ENCODE assay signal across 9 mouse cellular contexts in the genomic region with DNA sequence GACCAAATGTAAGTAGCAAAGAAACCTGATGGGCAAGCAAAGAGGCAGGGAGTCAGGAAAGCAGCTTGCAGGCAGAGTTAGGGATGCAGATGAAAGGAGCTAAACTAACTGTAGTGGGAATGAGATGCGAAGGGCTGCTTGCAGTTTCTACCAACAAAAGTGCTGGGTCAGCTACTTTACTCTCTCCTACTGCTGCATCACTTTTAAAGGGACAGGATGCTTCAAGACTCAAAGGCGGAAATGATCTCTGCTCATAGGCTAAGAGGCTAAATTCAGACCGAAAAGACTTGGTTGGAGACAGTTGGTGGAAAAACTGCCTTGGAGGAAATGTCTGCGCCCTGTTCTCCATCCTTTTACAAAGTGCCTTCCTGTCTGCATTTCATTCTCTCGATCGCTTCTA. TPM values are rescaled to one million over a fixed set of nuclear protein-coding genes. Genes with fewer than 3 reads are reported as not detected.
DNase-seq lines count a peak whose midpoint lies in the region; ATAC-seq and TF ChIP-seq lines count a peak whose summit lies in the region.
"Had no signal": no experiment of that assay in that cellular context is flagged by ENCODE, and none has a peak within 500 bp of the region (broad histone marks: within the 10 kb centered on the region; RNA-seq: fewer than 3 reads in every experiment).

No protein-coding gene starts in this region.

- ATAC-seq in heart, embryonic 12.5 days (ENCODE audit: insufficient number of reproducible peaks, low FRiP score): no peak
- ATAC-seq in hindbrain, embryonic 16.5 days: no peak
- no peak for ATAC-seq in midbrain, embryonic 16.5 days
- no peak for ATAC-seq in megakaryocyte-erythroid progenitor cell, adult 5-6 weeks (replicated peaks; ENCODE audit: low FRiP score, low TSS enrichment, poor library complexity, severe bottlenecking)

- DNase-seq in heart, postnatal 4 days: no peak
- peak; percentile 55 for DNase-seq in embryo, embryonic 10.5 days (ENCODE audit: low spot score)
- no peak for DNase-seq in right cerebral cortex, postnatal 4 days
- no peak for DNase-seq in thymus, adult 2 months

- no peak overlapping the region for H3K9ac ChIP-seq in heart, embryonic 12.5 days
- peak overlapping the region; percentile 71 for H3K9ac ChIP-seq in hindbrain, embryonic 16.5 days (ENCODE audit: low read depth, low read length)
- H3K9ac ChIP-seq in midbrain, embryonic 16.5 days (ENCODE audit: low read depth, low read length): peak overlapping the region; percentile 72

- peak overlapping the region; percentile 67 for H3K4me3 ChIP-seq in heart, embryonic 12.5 days
- H3K4me3 ChIP-seq in hindbrain, embryonic 16.5 days (ENCODE audit: low read length): peak overlapping the region; percentile 84
- H3K4me3 ChIP-seq in midbrain, embryonic 16.5 days (ENCODE audit: low read depth, low read length): peak overlapping the region; percentile 85
- H3K4me3 ChIP-seq in thymus, adult 2 months (ENCODE audit: control insufficient read depth, insufficient read depth, low read length): no peak overlapping the region

- peak overlapping the region; percentile 96 for H3K4me2 ChIP-seq in heart, embryonic 12.5 days
- peak overlapping the region; percentile 99 for H3K4me2 ChIP-seq in hindbrain, embryonic 16.5 days (ENCODE audit: low read length)
- H3K4me2 ChIP-seq in midbrain, embryonic 16.5 days (ENCODE audit: low read length): peak overlapping the region; percentile 99

- no peak overlapping the region for H3K27ac ChIP-seq in heart, embryonic 12.5 days (ENCODE audit: poor library complexity, severe bottlenecking)
- no peak overlapping the region for H3K27ac ChIP-seq in hindbrain, embryonic 16.5 days (ENCODE audit: low read depth, low read length)
- H3K27ac ChIP-seq in midbrain, embryonic 16.5 days (ENCODE audit: low read length): no peak overlapping the region
- H3K27ac ChIP-seq in thymus, adult 2 months (ENCODE audit: control insufficient read depth, insufficient read depth, low read length): no peak overlapping the region
- H3K27ac ChIP-seq: macrophage had no signal

- under 1% methylated on average over 6 of the region's 6 CpGs for WGBS in heart, embryonic 12.5 days
- WGBS in hindbrain, embryonic 16.5 days: 2% methylated on average over 6 of the region's 6 CpGs
- WGBS in midbrain, embryonic 16.5 days: 1% methylated on average over 6 of the region's 6 CpGs
- 4% methylated on average over 6 of the region's 6 CpGs for WGBS in thymus, adult 2 months

- H3K9me3 ChIP-seq in heart, embryonic 12.5 days (replicated peaks): no peaks in the 10 kb centered on the region
- H3K9me3 ChIP-seq in hindbrain, embryonic 16.5 days (ENCODE audit: control insufficient read depth, low read length): no peaks in the 10 kb centered on the region
- no peaks in the 10 kb centered on the region for H3K9me3 ChIP-seq in midbrain, embryonic 16.5 days (replicated peaks; ENCODE audit: control insufficient read depth, low read length, poor library complexity, severe bottlenecking)

- no peak for TF ChIP-seq POLR2A in thymus, adult 2 months (IDR thresholded peaks at IDR 0.05; ENCODE audit: control insufficient read depth, extremely low read depth, insufficient read depth, low read length, poor library complexity)

- H3K4me1 ChIP-seq in heart, embryonic 12.5 days (replicated peaks): peaks cover 7% of the 10 kb centered on the region
- peaks cover 29% of the 10 kb centered on the region for H3K4me1 ChIP-seq in hindbrain, embryonic 16.5 days (ENCODE audit: control insufficient read depth, insufficient read depth, low read depth, low read length)
- peaks cover 36% of the 10 kb centered on the region for H3K4me1 ChIP-seq in midbrain, embryonic 16.5 days (ENCODE audit: control insufficient read depth, insufficient read depth, low read length)
- H3K4me1 ChIP-seq in thymus, adult 2 months (replicated peaks; ENCODE audit: control insufficient read depth, insufficient read depth, low read length): peaks cover 6% of the 10 kb centered on the region

- H3K36me3 ChIP-seq in heart, embryonic 12.5 days: no peaks in the 10 kb centered on the region
- no peaks in the 10 kb centered on the region for H3K36me3 ChIP-seq in hindbrain, embryonic 16.5 days (ENCODE audit: control insufficient read depth, insufficient read depth, low read length)
- H3K36me3 ChIP-seq in midbrain, embryonic 16.5 days (ENCODE audit: control insufficient read depth, insufficient read depth, low read length): no peaks in the 10 kb centered on the region
- no peaks in the 10 kb centered on the region for H3K36me3 ChIP-seq in thymus, adult 2 months (ENCODE audit: control insufficient read depth, insufficient read depth, low read length)

- H3K27me3 ChIP-seq in heart, embryonic 12.5 days (replicated peaks): peaks cover 14% of the 10 kb centered on the region
- peaks cover 8% of the 10 kb centered on the region for H3K27me3 ChIP-seq in hindbrain, embryonic 16.5 days (replicated peaks; ENCODE audit: control insufficient read depth, insufficient read depth, low read length)
- no peaks in the 10 kb centered on the region; the same call in 1 of the 2 replicates for H3K27me3 ChIP-seq in midbrain, embryonic 16.5 days (ENCODE audit: control insufficient read depth, insufficient read depth, low read depth, low read length)
- peaks cover 20% of the 10 kb centered on the region for H3K27me3 ChIP-seq in thymus, adult 2 months (ENCODE audit: control insufficient read depth, insufficient read depth, low read length)

- TF ChIP-seq CTCF in thymus, adult 2 months (IDR thresholded peaks at IDR 0.05; ENCODE audit: borderline replicate concordance, control insufficient read depth, extremely low read depth, insufficient read depth, low read length, poor library complexity): no peak

RNA-seq across cellular contexts. Expression of a gene that starts 0.4 kb away (rescaled TPM):
- polyA plus RNA-seq in heart, embryonic 12.5 days (2016; fragmentation: Nextera tagmentation; extraction: Ambion mirVana): 8.5 and 10.3 TPM in 2 replicates
- total RNA-seq in heart, postnatal 4 days (2021): 1 to 10 TPM; 7.7 to 8.3 TPM
- polyA plus RNA-seq in hindbrain, embryonic 16.5 days (2015; fragmentation: Nextera tagmentation; extraction: Ambion mirVana): 25.8 and 31.8 TPM in 2 replicates
- 24.4 and 26.1 TPM in 2 replicates for polyA plus RNA-seq in midbrain, embryonic 16.5 days (2015; fragmentation: Nextera tagmentation; extraction: Ambion mirVana)
- total RNA-seq in megakaryocyte-erythroid progenitor cell, adult 5-6 weeks (2014; fragmentation: Nextera tagmentation): not detected in 2 replicates
- total RNA-seq in megakaryocyte-erythroid progenitor cell, adult 5-6 weeks (2017): not detected in 2 replicates
- polyA plus RNA-seq in thymus, adult 2 months (2012; rRNA removed): 0.29 and 0.34 TPM in 2 replicates
